Mouse (Mus musculus) adrenal gland, adult 10 weeks (tissue): ENCODE measurements around the gene Cped1. TPM values are rescaled to one million over a fixed set of nuclear protein-coding genes. Genes with fewer than 3 reads are reported as not detected.

Source experiments
- polyA plus RNA-seq: library from polyadenylated mRNA; stranded (reverse); fragments of 350-450 nt; fragmentation: Illumina TruSeq; extraction: RNeasy Lipid Tissue Mini Kit (QIAGEN cat#74804); gene quantifications from one replicate; pipeline ENCODE4 v1.2.3, GENCODE M21; 2014; ENCODE audit warnings: low read depth, low replicate concordance

Cped1 gene
- polyA plus RNA-seq = 97.3 TPM

GRCm38 (mm10) chr6:21985732-21986540, at the start of gene Cped1:
Gene Cped1 (plus strand): TSS chr6:21985916.

GRCm38 (mm10) chr6:21949226-21949731, 36.4 kb upstream of the Cped1 start, which contains the start of gene Ing3:
Gene Ing3 (plus strand): TSS chr6:21949571.

GRCm38 (mm10) chr6:22288004-22288736, 302.5 kb downstream of the Cped1 start, which contains the start of gene Wnt16:
Gene Wnt16 (plus strand): TSS chr6:22288227.

Other genes starting within 250 kb of the Cped1 start
- 545 TPM for gene Tspan12, start 133.4 kb upstream of the Cped1 start, polyA plus RNA-seq
- 48.6 TPM for gene Ing3, start 36.3 kb upstream of the Cped1 start, polyA plus RNA-seq